Mouse (Mus musculus) ES-E14 (cell line): ENCODE measurements around the gene Fam83g.

Experiments
- CHD2 ChIP-seq: IDR thresholded peaks from 2 replicates; pipeline ENCODE4 v1.6.1; 2014; ENCODE audit warnings: mild to moderate bottlenecking, low read depth, low read length, inconsistent platforms
- MAFK ChIP-seq: IDR thresholded peaks from 2 replicates; pipeline ENCODE4 v1.6.1; 2014; ENCODE audit warnings: mild to moderate bottlenecking, low read depth, low read length, inconsistent platforms; ENCODE audit not compliant: insufficient read depth
- ZC3H11A ChIP-seq: IDR thresholded peaks from 2 replicates; pipeline ENCODE4 v1.6.1; 2012; ENCODE audit warnings: low read depth, mild to moderate bottlenecking, inconsistent platforms, low read length, borderline replicate concordance
- ZNF384 ChIP-seq: IDR thresholded peaks from 2 replicates; pipeline ENCODE4 v1.6.1; 2012; ENCODE audit warnings: low read depth, low read length, inconsistent platforms

DNA sequence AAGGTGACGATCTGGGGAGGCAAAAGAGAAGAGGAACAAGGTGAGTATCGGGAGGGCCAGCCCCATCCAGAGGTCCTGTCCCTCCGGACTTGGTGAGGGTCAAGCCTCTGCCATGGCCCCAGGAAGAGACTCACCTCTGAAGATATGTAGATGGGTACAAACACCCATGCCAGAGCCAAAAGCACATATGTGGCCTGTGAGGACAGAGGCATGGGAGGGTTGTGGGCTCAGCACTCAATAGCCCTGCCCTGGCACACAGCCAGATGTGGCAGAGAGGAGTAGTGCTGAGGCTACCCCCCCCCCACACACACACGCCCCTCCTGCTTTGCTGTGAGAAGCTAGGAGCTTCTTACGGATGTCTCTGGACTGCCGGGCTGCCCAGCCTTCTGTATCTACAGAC is 31.2 kb downstream of the Fam83g start:
- TF ChIP-seq MAFK (no peak), CHD2 (no peak), ZC3H11A (no peak), ZNF384 (no peak)
